Mouse (Mus musculus): ENCODE measurements around the gene Zfp2.

The Zfp2 gene

GRCm38 (mm10) chr11:50915671-50916320 lies at the start of gene Zfp2:
Gene Zfp2, minus strand, starts transcription at chr11:50916165.
- DNase-seq (ENCODE audit: low read depth, low spot score): no peak

GRCm38 (mm10) chr11:50964886-50965285 lies 48.9 kb upstream of the Zfp2 start:
- DNase-seq (ENCODE audit: low read depth, low spot score): no peak

- DNase-seq (ENCODE audit: low read depth, low spot score): no peak
These were observed 37.7 kb upstream of the Zfp2 start, which contains the start of gene Prop1 for GRCm38 (mm10) chr11:50953665-50954064. Gene Prop1, minus strand, starts transcription at chr11:50953765.

- DNase-seq (ENCODE audit: low read depth, low spot score): no peak
These were observed 36.3 kb upstream of the Zfp2 start for GRCm38 (mm10) chr11:50952290-50952689.

- DNase-seq (ENCODE audit: low read depth, low spot score): no peak
These were observed 27.5 kb upstream of the Zfp2 start, which contains the start of gene 4933414I15Rik for GRCm38 (mm10) chr11:50943506-50943905. Gene 4933414I15Rik, minus strand, starts transcription at chr11:50943765.

- no peak for DNase-seq (ENCODE audit: low read depth, low spot score)
These were observed 26.4 kb upstream of the Zfp2 start for GRCm38 (mm10) chr11:50942386-50942785.

GRCm38 (mm10) chr11:50939621-50940366 lies 23.8 kb upstream of the Zfp2 start:
- no peak for DNase-seq (ENCODE audit: low read depth, low spot score)

GRCm38 (mm10) chr11:50938435-50938834 lies 22.5 kb upstream of the Zfp2 start:
- no peak for DNase-seq (ENCODE audit: low read depth, low spot score)

- no peak for DNase-seq (ENCODE audit: low read depth, low spot score)
These were observed 16.1 kb upstream of the Zfp2 start for GRCm38 (mm10) chr11:50932040-50932439.

- no peak for DNase-seq (ENCODE audit: low read depth, low spot score)
These were observed 15.5 kb upstream of the Zfp2 start, which contains the start of gene Zfp354b for GRCm38 (mm10) chr11:50931451-50931866. Gene Zfp354b, minus strand, starts transcription at chr11:50931633.

GRCm38 (mm10) chr11:50931021-50931420 lies 15.1 kb upstream of the Zfp2 start:
- no peak for DNase-seq (ENCODE audit: low read depth, low spot score)

GRCm38 (mm10) chr11:50930469-50931014 lies 14.6 kb upstream of the Zfp2 start:
- no peak for DNase-seq (ENCODE audit: low read depth, low spot score)

GRCm38 (mm10) chr11:50914461-50914860 lies 1.5 kb downstream of the Zfp2 start:
- no peak for DNase-seq (ENCODE audit: low read depth, low spot score)

- DNase-seq (ENCODE audit: low read depth, low spot score): no peak
These were observed 2.7 kb downstream of the Zfp2 start for GRCm38 (mm10) chr11:50913301-50913700.

GRCm38 (mm10) chr11:50908136-50908535 lies 7.8 kb downstream of the Zfp2 start:
- DNase-seq (ENCODE audit: low read depth, low spot score): no peak

GRCm38 (mm10) chr11:50897359-50897758 lies 18.6 kb downstream of the Zfp2 start:
- DNase-seq (ENCODE audit: low read depth, low spot score): no peak

- DNase-seq (ENCODE audit: low read depth, low spot score): no peak
These were observed 23.5 kb downstream of the Zfp2 start for GRCm38 (mm10) chr11:50892441-50892840.

GRCm38 (mm10) chr11:50887390-50888128 lies 28.4 kb downstream of the Zfp2 start, which contains the start of gene Zfp454:
Gene Zfp454, minus strand, starts transcription at chr11:50887651.
- DNase-seq (ENCODE audit: low read depth, low spot score): no peak

GRCm38 (mm10) chr11:50886933-50887293 lies 29.1 kb downstream of the Zfp2 start:
- no peak for DNase-seq (ENCODE audit: low read depth, low spot score)

- DNase-seq (ENCODE audit: low read depth, low spot score): no peak
These were observed 29.6 kb downstream of the Zfp2 start for GRCm38 (mm10) chr11:50886231-50886932.

GRCm38 (mm10) chr11:50883756-50884155 lies 32.2 kb downstream of the Zfp2 start:
- DNase-seq (ENCODE audit: low read depth, low spot score): no peak
